ENCODE assay signal across 8 mouse cellular contexts in genomic region chr10:66853258-66853657, GRCm38 (mm10).
A peak's percentile ranks its signal among the peaks of the same experiment; 100 is the strongest.
DNase-seq lines count a peak whose midpoint lies in the region; ATAC-seq lines count a peak whose summit lies in the region.

No protein-coding gene starts in this region.

- ATAC-seq in kidney, embryonic 14.5 days (ENCODE audit: low FRiP score, low TSS enrichment): no peak
- ATAC-seq in limb, embryonic 12.5 days (ENCODE audit: insufficient number of reproducible peaks, insufficient read depth, low FRiP score, low TSS enrichment, low read depth): no peak
- ATAC-seq in midbrain, embryonic 14.5 days (ENCODE audit: low FRiP score, low TSS enrichment): no peak

- H3K9ac ChIP-seq in kidney, embryonic 14.5 days (ENCODE audit: low read depth, low read length): no peak overlapping the region
- H3K9ac ChIP-seq in limb, embryonic 12.5 days (replicated peaks): no peak overlapping the region
- no peak overlapping the region for H3K9ac ChIP-seq in midbrain, embryonic 14.5 days (replicated peaks; ENCODE audit: low read length)

- DNase-seq in kidney, adult 11 months: peak; percentile 57
- DNase-seq in embryo, embryonic 9.5 days (ENCODE audit: extremely low spot score): peak; percentile 80
- peak; percentile 92 for DNase-seq in heart, adult 11 months
- DNase-seq in kidney, adult 18-20 months: peak; percentile 83
- DNase-seq in midbrain, embryonic 14.5 days: peak; percentile 93
- peak; percentile 55 for DNase-seq in spleen, adult 12 weeks (ENCODE audit: low spot score)

- no peaks in the 10 kb centered on the region for H3K36me3 ChIP-seq in kidney, embryonic 14.5 days (ENCODE audit: control insufficient read depth, insufficient read depth, low read length)
- H3K36me3 ChIP-seq in limb, embryonic 12.5 days: no peaks in the 10 kb centered on the region
- H3K36me3 ChIP-seq in midbrain, embryonic 14.5 days (ENCODE audit: control insufficient read depth, insufficient read depth, low read length): no peaks in the 10 kb centered on the region

- no peak overlapping the region; the same call in 1 of the 2 replicates for H3K4me2 ChIP-seq in kidney, embryonic 14.5 days (replicated peaks; ENCODE audit: low read depth, low read length)
- peak overlapping the region; percentile 39 for H3K4me2 ChIP-seq in limb, embryonic 12.5 days
- no peak overlapping the region for H3K4me2 ChIP-seq in midbrain, embryonic 14.5 days (ENCODE audit: low read length)

- H3K4me1 ChIP-seq in kidney, embryonic 14.5 days (ENCODE audit: control insufficient read depth, insufficient read depth, low read length): no peaks in the 10 kb centered on the region
- H3K4me1 ChIP-seq in limb, embryonic 12.5 days (replicated peaks): no peaks in the 10 kb centered on the region
- no peaks in the 10 kb centered on the region for H3K4me1 ChIP-seq in midbrain, embryonic 14.5 days (ENCODE audit: control insufficient read depth, insufficient read depth, low read length)

- no peak overlapping the region for H3K4me3 ChIP-seq in kidney, embryonic 14.5 days (ENCODE audit: low read length)
- no peak overlapping the region for H3K4me3 ChIP-seq in limb, embryonic 12.5 days (replicated peaks)
- H3K4me3 ChIP-seq in midbrain, embryonic 14.5 days (replicated peaks; ENCODE audit: low read depth, low read length): no peak overlapping the region

- peaks cover 5% of the 10 kb centered on the region; the same call in 1 of the 2 replicates for H3K9me3 ChIP-seq in kidney, embryonic 14.5 days (ENCODE audit: control insufficient read depth, low read length)
- no peaks in the 10 kb centered on the region for H3K9me3 ChIP-seq in limb, embryonic 12.5 days
- H3K9me3 ChIP-seq in midbrain, embryonic 14.5 days (ENCODE audit: control insufficient read depth, low read length): no peaks in the 10 kb centered on the region

- no peak overlapping the region for H3K27ac ChIP-seq in kidney, embryonic 14.5 days (ENCODE audit: low read depth, low read length)
- no peak overlapping the region for H3K27ac ChIP-seq in limb, embryonic 12.5 days
- H3K27ac ChIP-seq in midbrain, embryonic 14.5 days (replicated peaks; ENCODE audit: low read depth, low read length): no peak overlapping the region

- 10% methylated on average over 13 of the region's 13 CpGs for WGBS in kidney, embryonic 14.5 days
- WGBS in limb, embryonic 12.5 days: 11% methylated on average over 13 of the region's 13 CpGs
- 9% methylated on average over 13 of the region's 13 CpGs for WGBS in midbrain, embryonic 14.5 days

- H3K27me3 ChIP-seq in kidney, embryonic 14.5 days (ENCODE audit: control insufficient read depth, insufficient read depth, low read length): no peaks in the 10 kb centered on the region
- H3K27me3 ChIP-seq in limb, embryonic 12.5 days: 0 out of 2 replicates have a peak, but pooled peaks cover 5% of the 10 kb centered on the region
- no peaks in the 10 kb centered on the region for H3K27me3 ChIP-seq in midbrain, embryonic 14.5 days (ENCODE audit: control insufficient read depth, insufficient read depth, low read length)
